Mouse (Mus musculus) midbrain, embryonic 16.5 days (tissue): Measurements from ENCODE around the gene Mroh2a. TPM values are rescaled to one million over a fixed set of nuclear protein-coding genes. Genes with fewer than 3 reads are reported as not detected.

ENCODE experiments used
- ATAC-seq: fragments of 200-750 bp; cut with Nextera tagmentation; 2 replicates; pipeline ENCODE4 v1.8.0; 2017; ENCODE audit warnings: moderate TSS enrichment
- H3K27ac ChIP-seq: fragments of 300-500 bp; sonication (generic); 2 replicates; pipeline ENCODE4 v1.5.1; 2014; ENCODE audit warnings: mild to moderate bottlenecking, low read length, mixed read lengths
- H3K27me3 ChIP-seq: fragments of 300-500 bp; sonication (generic); 2 replicates; pipeline ENCODE4 v1.6.1; 2014; ENCODE audit warnings: low read depth, low read length, mixed read lengths; ENCODE audit not compliant: control insufficient read depth, insufficient read depth
- H3K36me3 ChIP-seq: fragments of 300-500 bp; sonication (generic); 2 replicates; pipeline ENCODE4 v1.6.1; 2014; ENCODE audit warnings: mild to moderate bottlenecking, low read length, moderate library complexity, mixed read lengths; ENCODE audit not compliant: control insufficient read depth, insufficient read depth
- H3K4me1 ChIP-seq: fragments of 300-500 bp; sonication (generic); 2 replicates; pipeline ENCODE4 v1.6.1; 2014; ENCODE audit warnings: mild to moderate bottlenecking, low read length, mixed read lengths; ENCODE audit not compliant: control insufficient read depth, insufficient read depth
- H3K4me2 ChIP-seq: fragments of 300-500 bp; sonication (generic); 2 replicates; pipeline ENCODE4 v1.6.1; 2014; ENCODE audit warnings: mild to moderate bottlenecking, low read length, mixed read lengths
- H3K4me3 ChIP-seq: fragments of 300-500 bp; sonication (generic); 2 replicates; pipeline ENCODE4 v1.5.1; 2014; ENCODE audit warnings: low read depth, mild to moderate bottlenecking, low read length, moderate library complexity, mixed read lengths
- H3K9ac ChIP-seq: fragments of 300-500 bp; sonication (generic); 2 replicates; pipeline ENCODE4 v1.6.1; 2014; ENCODE audit warnings: low read depth, low read length, mixed read lengths
- H3K9me3 ChIP-seq: fragments of 300-500 bp; sonication (generic); replicated peaks from 2 replicates; pipeline ENCODE4 v1.6.1; 2014; ENCODE audit warnings: mild to moderate bottlenecking, low read length, mixed read lengths; ENCODE audit not compliant: control insufficient read depth, poor library complexity, severe bottlenecking
- WGBS: fragments of 180-500 bp; shearing (Covaris S2); extraction: QIAGEN DNeasy Blood & Tissue Kit; methylation state at CpG from one replicate; pipeline ENCODE4 v1.1.7; 2014; 5-methylcytosine and 5-hydroxymethylcytosine counted together
- polyA plus RNA-seq: library from polyadenylated mRNA; unstranded; fragments of >200 nt; fragmentation: Nextera tagmentation; extraction: Ambion mirVana; gene quantifications from 2 replicates; pipeline ENCODE4 v1.2.1, GENCODE M21; 2015

Gene Mroh2a
- polyA plus RNA-seq, 1 experiment from 2014 or later = 0.92 TPM

GRCm38 (mm10) chr1:88282301-88282700 is 55.5 kb downstream of the Mroh2a start:
- peaks cover 33% of the 10 kb centered on the region for H3K9me3 ChIP-seq
- peaks cover 6% of the 10 kb centered on the region for H3K4me1 ChIP-seq
- no peaks in the 10 kb centered on the region for H3K27me3 ChIP-seq
- no peak overlapping the region for H3K4me3 ChIP-seq
- WGBS = 64% methylated on average over 3 of the region's 3 CpGs
- H3K4me2 ChIP-seq = no peak overlapping the region
- no peak overlapping the region for H3K27ac ChIP-seq
- no peaks in the 10 kb centered on the region for H3K36me3 ChIP-seq
- no peak for ATAC-seq
- no peak overlapping the region for H3K9ac ChIP-seq

GRCm38 (mm10) chr1:88283376-88284227 is 56.8 kb downstream of the Mroh2a start:
- 82% methylated on average over 15 of the region's 15 CpGs for WGBS
- Histone ChIP-seq H3K9ac (no peak overlapping the region), H3K27me3 (no peaks in the 10 kb centered on the region), H3K36me3 (no peaks in the 10 kb centered on the region), H3K4me2 (no peak overlapping the region), H3K4me1 (no peaks in the 10 kb centered on the region), H3K9me3 (peaks cover 33% of the 10 kb centered on the region), H3K27ac (no peak overlapping the region), H3K4me3 (no peak overlapping the region)
- no peak for ATAC-seq

DNA sequence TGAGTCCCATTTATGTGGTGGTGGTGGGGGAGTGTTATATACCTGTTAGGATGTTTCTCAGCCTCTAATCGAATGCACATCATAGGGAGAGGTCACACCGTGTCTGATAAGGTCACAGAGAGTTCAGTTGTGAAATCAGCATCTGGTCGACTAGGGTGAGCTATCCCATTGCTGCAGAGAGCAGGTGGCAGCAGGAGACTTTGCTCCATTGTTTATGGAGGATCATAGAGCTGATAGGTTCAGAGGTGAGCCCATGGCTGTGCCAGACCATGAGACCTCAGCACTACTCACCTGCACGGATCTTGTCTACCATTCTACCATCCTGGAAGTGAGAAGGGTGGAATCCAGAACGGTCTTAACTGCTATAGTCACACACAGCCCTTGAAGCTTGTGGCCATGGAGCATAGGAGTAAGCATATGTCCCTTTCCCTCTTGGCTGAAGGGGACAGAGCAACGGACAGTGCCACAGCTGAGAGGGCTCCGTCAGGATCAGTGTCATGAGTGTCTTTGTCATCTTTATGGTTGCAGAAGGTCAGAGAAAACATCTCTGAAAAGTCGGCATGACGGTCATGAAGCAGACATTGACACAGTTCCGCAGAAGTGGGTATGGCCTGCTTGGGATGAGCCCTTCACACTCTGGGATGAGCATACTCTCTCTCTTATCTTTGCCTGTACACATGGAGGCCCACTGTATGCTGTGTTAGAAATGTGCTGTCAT is 57.6 kb downstream of the Mroh2a start:
- Histone ChIP-seq H3K9ac (no peak overlapping the region), H3K27ac (no peak overlapping the region)
- ATAC-seq = peak; percentile 18; the same call in 1 of the 2 replicates

DNA sequence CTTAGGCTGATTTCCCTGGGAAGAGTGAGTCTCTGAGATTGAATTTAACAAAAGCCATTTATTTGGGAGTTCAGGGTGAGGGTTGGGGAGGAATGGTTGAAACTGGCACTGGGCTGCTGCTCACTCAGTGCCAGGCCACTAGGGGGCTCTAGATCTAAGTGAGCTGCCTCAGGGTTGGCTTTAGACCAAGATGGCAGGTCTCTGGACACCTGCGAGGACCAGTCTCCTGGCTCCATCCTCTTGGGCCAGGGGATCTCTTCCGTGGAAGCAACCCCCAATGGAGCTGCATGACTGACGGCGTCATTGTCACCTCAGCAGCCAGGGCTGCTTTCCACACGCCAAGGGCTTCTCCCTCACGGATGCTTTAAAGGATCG is 58.1 kb downstream of the Mroh2a start:
- Histone ChIP-seq H3K4me1 (no peaks in the 10 kb centered on the region), H3K9ac (no peak overlapping the region), H3K4me3 (no peak overlapping the region), H3K36me3 (no peaks in the 10 kb centered on the region), H3K9me3 (peaks cover 38% of the 10 kb centered on the region), H3K4me2 (no peak overlapping the region), H3K27me3 (no peaks in the 10 kb centered on the region), H3K27ac (no peak overlapping the region)
- 63% methylated on average over 7 of the region's 7 CpGs for WGBS
- ATAC-seq = no peak

More for the DNA sequence above, 57.6 kb downstream of the Mroh2a start:
- H3K27me3 ChIP-seq = no peaks in the 10 kb centered on the region
- 64% methylated on average over 10 of the region's 10 CpGs for WGBS
- no peak overlapping the region for H3K4me2 ChIP-seq
- H3K4me1 ChIP-seq = no peaks in the 10 kb centered on the region
- H3K9me3 ChIP-seq = peaks cover 35% of the 10 kb centered on the region
- H3K36me3 ChIP-seq = no peaks in the 10 kb centered on the region
- H3K4me3 ChIP-seq = no peak overlapping the region

- WGBS = 72% methylated on average over 5 of the region's 5 CpGs
- H3K9me3 ChIP-seq = peaks cover 42% of the 10 kb centered on the region
These were observed 58.9 kb downstream of the Mroh2a start for GRCm38 (mm10) chr1:88285652-88286051.

DNA sequence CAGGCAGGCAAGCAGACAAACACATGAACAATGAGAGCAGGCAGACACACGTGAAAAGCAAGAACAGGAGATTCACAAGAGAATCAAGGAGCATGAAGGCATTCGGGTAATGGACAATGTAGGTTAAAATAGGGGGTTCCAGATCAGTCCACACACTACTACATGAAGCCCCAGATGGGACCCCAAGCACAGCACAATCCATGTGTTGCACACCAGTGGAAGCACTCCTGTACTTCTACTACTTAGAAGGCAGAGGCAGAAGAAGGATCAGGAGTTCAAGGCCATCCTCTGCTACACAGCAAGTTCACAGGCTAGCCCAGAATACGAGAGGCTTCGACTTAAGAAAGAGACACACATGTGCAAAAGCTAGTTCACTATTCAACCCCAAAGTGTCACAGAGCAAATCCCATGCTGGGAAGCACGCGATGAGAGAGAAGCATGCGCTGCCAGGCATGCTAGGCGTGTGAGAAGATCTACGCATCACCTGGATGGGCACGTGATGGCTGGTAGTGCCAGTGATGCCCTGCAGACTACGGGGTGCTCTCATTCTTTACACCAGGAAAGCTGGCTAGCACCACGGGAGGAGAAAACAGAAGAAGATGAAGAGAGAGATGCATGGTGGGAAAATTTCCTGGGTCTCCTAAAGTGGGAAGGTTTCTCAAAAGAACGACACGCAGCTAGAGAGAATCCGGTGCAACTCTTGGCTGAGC is 59.5 kb downstream of the Mroh2a start:
- peaks cover 46% of the 10 kb centered on the region for H3K9me3 ChIP-seq
- WGBS = 84% methylated on average over 15 of the region's 15 CpGs

More at GRCm38 (mm10) chr1:88285652-88286051, 58.9 kb downstream of the Mroh2a start:
- H3K4me3 ChIP-seq = no peak overlapping the region
- no peak overlapping the region for H3K27ac ChIP-seq
- no peak for ATAC-seq
- no peaks in the 10 kb centered on the region for H3K4me1 ChIP-seq
- H3K27me3 ChIP-seq = no peaks in the 10 kb centered on the region
- no peak overlapping the region for H3K9ac ChIP-seq
- no peak overlapping the region for H3K4me2 ChIP-seq
- no peaks in the 10 kb centered on the region for H3K36me3 ChIP-seq

GRCm38 (mm10) chr1:88286887-88287696 is 60.3 kb downstream of the Mroh2a start:
- Histone ChIP-seq H3K36me3 (no peaks in the 10 kb centered on the region), H3K4me3 (no peak overlapping the region), H3K9me3 (peaks cover 54% of the 10 kb centered on the region), H3K4me2 (no peak overlapping the region), H3K4me1 (no peaks in the 10 kb centered on the region), H3K27ac (no peak overlapping the region), H3K27me3 (no peaks in the 10 kb centered on the region), H3K9ac (no peak overlapping the region)
- ATAC-seq = no peak
- WGBS = 75% methylated on average over 13 of the region's 13 CpGs

More for the DNA sequence above, 59.5 kb downstream of the Mroh2a start:
- Histone ChIP-seq H3K4me3 (no peak overlapping the region), H3K4me1 (no peaks in the 10 kb centered on the region), H3K9ac (no peak overlapping the region), H3K27ac (no peak overlapping the region), H3K27me3 (no peaks in the 10 kb centered on the region), H3K4me2 (no peak overlapping the region), H3K36me3 (no peaks in the 10 kb centered on the region)
- no peak for ATAC-seq

GRCm38 (mm10) chr1:88287697-88287980 is 60.9 kb downstream of the Mroh2a start:
- Histone ChIP-seq H3K4me3 (no peak overlapping the region), H3K9ac (no peak overlapping the region), H3K27me3 (no peaks in the 10 kb centered on the region), H3K27ac (no peak overlapping the region), H3K4me2 (no peak overlapping the region), H3K9me3 (peaks cover 57% of the 10 kb centered on the region), H3K4me1 (no peaks in the 10 kb centered on the region), H3K36me3 (no peaks in the 10 kb centered on the region)
- no peak for ATAC-seq
- WGBS = 36% methylated on average over 5 of the region's 5 CpGs
